Mouse (Mus musculus) small intestine, adult 2 months (tissue): ENCODE measurements around the gene Lrp2. TPM values are rescaled to one million over a fixed set of nuclear protein-coding genes. Genes with fewer than 3 reads are reported as not detected.

Source experiments
- H3K27ac ChIP-seq: fragments of 200-500 bp; 2 replicates; pipeline ENCODE4 v1.5.1; 2012; ENCODE audit warnings: low read depth, low read length, control low read depth, inconsistent platforms; ENCODE audit not compliant: insufficient read depth
- H3K27me3 ChIP-seq: fragments of 200-500 bp; 2 replicates; pipeline ENCODE4 v1.6.1; 2012; ENCODE audit warnings: mild to moderate bottlenecking, moderate library complexity, low read length, inconsistent platforms; ENCODE audit not compliant: control insufficient read depth, insufficient read depth
- H3K36me3 ChIP-seq: fragments of 200-500 bp; 2 replicates; pipeline ENCODE4 v1.6.1; 2012; ENCODE audit warnings: mild to moderate bottlenecking, low read length, control low read depth, inconsistent platforms; ENCODE audit not compliant: control insufficient read depth, insufficient read depth
- H3K4me1 ChIP-seq: fragments of 200-500 bp; 2 replicates; pipeline ENCODE4 v1.6.1; 2012; ENCODE audit warnings: low read length, inconsistent platforms, mixed read lengths; ENCODE audit not compliant: control insufficient read depth, insufficient read depth, insufficient read length
- H3K4me3 ChIP-seq: fragments of 200-500 bp; 2 replicates; pipeline ENCODE4 v1.5.1; 2012; ENCODE audit warnings: low read depth, mild to moderate bottlenecking, control low read depth, inconsistent platforms, low read length, moderate library complexity
- CTCF ChIP-seq: fragments of 200-500 bp; IDR thresholded peaks from 2 replicates; pipeline ENCODE4 v1.5.1; 2012; ENCODE audit warnings: low read depth, mild to moderate bottlenecking, control low read depth, inconsistent platforms, low read length, moderate library complexity, mixed read lengths; ENCODE audit not compliant: insufficient replicate concordance, insufficient read length; ENCODE audit errors: extremely low read depth
- POLR2A ChIP-seq: fragments of 200-500 bp; IDR thresholded peaks from 2 replicates; pipeline ENCODE4 v1.6.1; 2012; ENCODE audit warnings: low read depth, mild to moderate bottlenecking, control low read depth, inconsistent platforms, low read length, moderate library complexity
- WGBS: fragments of 180-500 bp; shearing (Covaris S2); methylation state at CpG from one replicate; pipeline ENCODE4 v1.1.7; 2018; 5-methylcytosine and 5-hydroxymethylcytosine counted together
- polyA plus RNA-seq: library from polyadenylated mRNA; depleted of rRNA; stranded (reverse); fragments of >200 nt; gene quantifications from 2 replicates; pipeline ENCODE4 v1.2.3, GENCODE M21; 2012; rRNA removed

Lrp2 gene
- polyA plus RNA-seq = 0.04 TPM in 1 of 2 replicates, not detected in the other

DNA sequence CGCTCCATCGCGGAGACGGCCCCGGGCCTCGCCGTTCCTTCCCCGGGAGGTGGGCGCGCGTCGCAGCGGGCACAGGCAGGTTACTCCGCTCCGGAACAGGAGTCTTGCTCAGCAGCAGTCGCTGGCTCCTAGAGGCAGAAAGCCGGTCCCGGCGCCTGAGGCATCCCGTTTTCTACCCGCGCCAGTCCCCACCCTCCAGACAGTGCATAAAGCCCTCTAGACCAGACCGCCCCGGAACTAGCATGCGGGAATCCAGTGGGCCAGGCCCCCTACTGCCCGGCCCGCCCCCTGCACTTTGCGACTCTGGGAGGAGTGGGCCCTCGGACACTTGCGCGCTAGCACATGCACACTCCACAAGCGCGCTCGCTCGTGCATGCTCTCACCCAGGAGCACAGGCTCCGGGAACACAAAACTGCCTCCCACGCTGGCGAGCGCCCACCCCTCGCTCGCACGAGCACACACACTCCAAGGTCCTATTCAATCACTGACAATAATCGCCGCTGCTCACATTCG, at the start of gene Lrp2:
Gene Lrp2 (minus strand): TSS at position 180 of the 513 bp plus-strand sequence.
- TF ChIP-seq POLR2A (no peak), CTCF (no peak)
- peaks cover 45% of the 10 kb centered on the region for H3K27me3 ChIP-seq
- H3K36me3 ChIP-seq = no peaks in the 10 kb centered on the region
- no peak within 1 kb of the TSS for H3K27ac ChIP-seq
- WGBS = under 1% methylated on average over 45 of the region's 45 CpGs
- H3K4me1 ChIP-seq = peaks cover 12% of the 10 kb centered on the region; the same call in 1 of the 2 replicates
- peak within 1 kb of the TSS; percentile 46 for H3K4me3 ChIP-seq

GRCm38 (mm10) chr2:69635064-69635701, 49.3 kb upstream of the Lrp2 start:
- WGBS = 6% methylated on average over 11 of the region's 11 CpGs
- H3K27ac ChIP-seq = no peak overlapping the region
- no peaks in the 10 kb centered on the region for H3K27me3 ChIP-seq
- TF ChIP-seq POLR2A (no peak), CTCF (peak; percentile 70; the same call in 1 of the 2 replicates)
- no peaks in the 10 kb centered on the region for H3K36me3 ChIP-seq
- H3K4me1 ChIP-seq = no peaks in the 10 kb centered on the region
- H3K4me3 ChIP-seq = no peak overlapping the region

DNA sequence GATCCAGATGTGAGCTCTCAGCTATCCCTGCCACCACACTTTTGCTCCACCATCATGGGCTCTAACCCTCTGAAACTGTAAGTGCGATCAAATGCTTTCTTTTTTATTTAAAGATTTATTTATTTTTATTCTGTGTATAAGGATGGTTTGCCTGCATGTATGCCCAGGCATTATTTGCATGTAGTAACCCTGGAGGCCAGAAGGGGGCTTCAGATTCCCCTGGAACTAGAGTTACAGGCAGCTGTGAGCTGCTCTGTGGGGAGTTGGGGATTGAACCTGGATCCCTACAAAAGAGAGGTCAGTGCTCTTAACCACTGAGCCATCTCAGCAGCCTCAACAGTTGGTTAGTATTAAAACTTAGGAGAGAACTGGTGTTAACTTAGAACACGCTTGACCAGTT, 45.6 kb upstream of the Lrp2 start:
- Histone ChIP-seq H3K4me3 (no peak overlapping the region), H3K36me3 (no peaks in the 10 kb centered on the region), H3K4me1 (no peaks in the 10 kb centered on the region), H3K27ac (no peak overlapping the region), H3K27me3 (no peaks in the 10 kb centered on the region)
- 92% methylated on average over 2 of the region's 2 CpGs for WGBS
- TF ChIP-seq POLR2A = no peak
- TF ChIP-seq CTCF = peak; percentile 26; the same call in 1 of the 2 replicates

GRCm38 (mm10) chr2:69630792-69631191, 44.9 kb upstream of the Lrp2 start:
- Histone ChIP-seq H3K4me1 (no peaks in the 10 kb centered on the region), H3K27ac (no peak overlapping the region), H3K27me3 (no peaks in the 10 kb centered on the region), H3K4me3 (no peak overlapping the region), H3K36me3 (no peaks in the 10 kb centered on the region)
- no peak for TF ChIP-seq CTCF
- no peak for TF ChIP-seq POLR2A
- WGBS = 43% methylated on average over 5 of the region's 5 CpGs

DNA sequence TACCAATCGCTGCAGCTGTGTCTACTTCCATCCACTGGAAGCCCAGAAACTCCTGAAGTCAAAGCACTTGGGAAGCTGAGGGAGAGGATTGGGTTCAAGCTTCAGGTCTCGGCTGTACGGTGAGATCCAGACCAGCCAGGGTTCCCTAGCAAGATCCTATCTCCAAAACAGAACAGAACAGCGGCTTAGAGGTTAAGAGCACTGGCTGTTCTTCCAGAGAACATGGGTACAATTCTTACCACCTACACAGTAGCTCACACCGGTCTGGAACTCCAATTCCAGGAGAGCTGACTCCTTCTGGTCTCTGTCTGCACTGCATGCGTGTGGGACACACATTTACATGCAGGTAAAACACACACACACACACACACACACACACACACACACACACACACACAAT, 44.0 kb upstream of the Lrp2 start:
- WGBS = 80% methylated on average over 6 of the region's 6 CpGs
- no peaks in the 10 kb centered on the region for H3K4me1 ChIP-seq
- H3K4me3 ChIP-seq = no peak overlapping the region
- no peaks in the 10 kb centered on the region for H3K36me3 ChIP-seq
- H3K27ac ChIP-seq = no peak overlapping the region
- TF ChIP-seq POLR2A (no peak), CTCF (no peak)
- no peaks in the 10 kb centered on the region for H3K27me3 ChIP-seq

DNA sequence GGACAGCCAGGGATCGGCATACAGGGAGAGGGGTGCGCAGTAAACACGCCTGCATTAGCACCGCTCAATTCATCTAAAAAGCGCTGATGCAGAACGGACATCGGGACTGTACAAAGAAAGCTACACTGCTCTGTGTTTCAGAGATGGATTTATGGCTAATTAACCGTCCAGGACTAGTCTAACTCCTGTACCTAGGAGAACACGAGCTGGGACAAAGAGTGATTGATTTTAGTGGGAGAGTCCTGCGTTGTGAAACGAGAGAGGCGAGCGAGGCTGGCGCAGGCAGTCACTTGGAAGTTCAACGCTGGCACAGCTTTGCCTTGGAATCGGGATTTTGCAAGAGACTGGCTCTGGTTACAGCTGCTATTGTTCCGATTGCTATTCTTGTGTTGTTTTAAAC, 43.4 kb upstream of the Lrp2 start:
- no peaks in the 10 kb centered on the region for H3K4me1 ChIP-seq
- WGBS = 64% methylated on average over 17 of the region's 17 CpGs
- TF ChIP-seq POLR2A (no peak), CTCF (no peak)
- H3K27me3 ChIP-seq = no peaks in the 10 kb centered on the region
- H3K4me3 ChIP-seq = no peak overlapping the region
- no peak overlapping the region for H3K27ac ChIP-seq
- no peaks in the 10 kb centered on the region for H3K36me3 ChIP-seq

GRCm38 (mm10) chr2:69619286-69619685, 33.4 kb upstream of the Lrp2 start:
- Histone ChIP-seq H3K36me3 (no peaks in the 10 kb centered on the region), H3K27me3 (no peaks in the 10 kb centered on the region), H3K4me3 (no peak overlapping the region), H3K4me1 (no peaks in the 10 kb centered on the region), H3K27ac (no peak overlapping the region)
- TF ChIP-seq CTCF (no peak), POLR2A (no peak)

- Histone ChIP-seq H3K27ac (no peak overlapping the region), H3K4me3 (no peak overlapping the region), H3K27me3 (no peaks in the 10 kb centered on the region), H3K36me3 (no peaks in the 10 kb centered on the region), H3K4me1 (no peaks in the 10 kb centered on the region)
- no peak for TF ChIP-seq POLR2A
Measured at GRCm38 (mm10) chr2:69618336-69618735, 32.5 kb upstream of the Lrp2 start.
